Mouse (Mus musculus): Measurements from ENCODE around the gene Iqschfp.
"Not testable (repeated sequence)": the region's sequence is repeated elsewhere in the genome, so short reads cannot be mapped to it uniquely, and the experiment has no call there.

The Iqschfp gene

GRCm38 (mm10) chr3:68085024-68085423, 193.0 kb downstream of the Iqschfp start:
- no peak for DNase-seq

- DNase-seq, result no peak
These were observed 200.1 kb downstream of the Iqschfp start for GRCm38 (mm10) chr3:68092108-68092507.

- no peak for DNase-seq
These were observed 204.8 kb downstream of the Iqschfp start for GRCm38 (mm10) chr3:68096724-68097431.

- DNase-seq, result not testable (repeated sequence)
These were observed 207.5 kb downstream of the Iqschfp start for GRCm38 (mm10) chr3:68099561-68099960.

GRCm38 (mm10) chr3:68101343-68101742, 209.3 kb downstream of the Iqschfp start:
- DNase-seq, result no peak

- no peak for DNase-seq
These were observed 213.2 kb downstream of the Iqschfp start for GRCm38 (mm10) chr3:68105081-68105685.

- DNase-seq, result no peak
These were observed 229.3 kb downstream of the Iqschfp start for GRCm38 (mm10) chr3:68121338-68121737.

GRCm38 (mm10) chr3:68126284-68126856, 234.3 kb downstream of the Iqschfp start:
- no peak for DNase-seq

GRCm38 (mm10) chr3:68130386-68130785, 238.4 kb downstream of the Iqschfp start:
- no peak for DNase-seq

GRCm38 (mm10) chr3:68138833-68139627, 247.0 kb downstream of the Iqschfp start:
- no peak for DNase-seq

GRCm38 (mm10) chr3:68150688-68151087, 258.7 kb downstream of the Iqschfp start:
- no peak for DNase-seq

GRCm38 (mm10) chr3:68160175-68160574, 268.1 kb downstream of the Iqschfp start:
- no peak for DNase-seq

GRCm38 (mm10) chr3:68160760-68161159, 268.7 kb downstream of the Iqschfp start:
- no peak for DNase-seq

GRCm38 (mm10) chr3:68178248-68178647, 286.2 kb downstream of the Iqschfp start:
- DNase-seq, result no peak

GRCm38 (mm10) chr3:68187471-68187870, 295.4 kb downstream of the Iqschfp start:
- no peak for DNase-seq

GRCm38 (mm10) chr3:68189100-68189499, 297.1 kb downstream of the Iqschfp start:
- no peak for DNase-seq

GRCm38 (mm10) chr3:68196933-68197332, 304.9 kb downstream of the Iqschfp start:
- DNase-seq, result no peak

- DNase-seq, result no peak
These were observed 309.2 kb downstream of the Iqschfp start for GRCm38 (mm10) chr3:68201214-68201613.

- DNase-seq, result no peak
These were observed 310.3 kb downstream of the Iqschfp start for GRCm38 (mm10) chr3:68202162-68202902.

GRCm38 (mm10) chr3:68203934-68204467, 312.0 kb downstream of the Iqschfp start:
- no peak for DNase-seq

- no peak for DNase-seq
These were observed 318.4 kb downstream of the Iqschfp start for GRCm38 (mm10) chr3:68210422-68210821.

GRCm38 (mm10) chr3:68221452-68221851, 329.4 kb downstream of the Iqschfp start:
- no peak for DNase-seq

Data from cerebellum, adult 18-20 months (tissue).